Mouse (Mus musculus): ENCODE measurements around the gene Rap1gap2. TPM values are rescaled to one million over a fixed set of nuclear protein-coding genes. Genes with fewer than 3 reads are reported as not detected.
A peak's percentile ranks its signal among the peaks of the same experiment; 100 is the strongest.

Gene Rap1gap2
- polyA plus RNA-seq, 1 experiment from 2014 or later: 5.5 TPM

DNA sequence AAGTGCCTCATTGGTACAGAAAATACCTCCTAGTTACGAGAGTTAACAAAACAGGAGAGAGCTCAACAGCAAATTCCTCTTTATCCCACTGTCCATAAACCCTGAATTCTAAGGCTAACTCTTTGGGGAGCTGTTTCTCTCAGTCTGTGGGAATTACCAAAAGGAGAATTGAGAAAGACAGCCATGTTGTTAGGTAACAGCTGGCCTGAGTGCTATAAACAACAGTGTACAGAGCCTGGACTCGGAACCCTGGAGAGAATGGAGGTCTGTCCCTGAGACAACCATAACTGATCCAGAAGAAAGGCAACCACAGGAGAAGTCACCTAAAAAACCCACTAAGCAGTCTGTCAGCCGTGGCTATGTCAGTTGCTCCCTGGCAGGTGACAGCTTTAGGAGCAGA lies 198.3 kb downstream of the Rap1gap2 start:
- no peak overlapping the region for H3K27ac ChIP-seq (ENCODE audit: low read length)
- no peaks in the 10 kb centered on the region for H3K36me3 ChIP-seq (ENCODE audit: insufficient read depth, low read length)
- WGBS: 70% methylated on average over 3 of the region's 3 CpGs
- H3K9ac ChIP-seq (replicated peaks; ENCODE audit: low read length): no peak overlapping the region
- H3K4me3 ChIP-seq (ENCODE audit: low read length): no peak overlapping the region
- no peak overlapping the region for H3K4me2 ChIP-seq (replicated peaks; ENCODE audit: low read depth, low read length)
- peaks cover 33% of the 10 kb centered on the region for H3K4me1 ChIP-seq (ENCODE audit: insufficient read depth, low read length)
- H3K9me3 ChIP-seq (ENCODE audit: low read length): no peaks in the 10 kb centered on the region
- ATAC-seq (ENCODE audit: low FRiP score, low TSS enrichment): no peak
- H3K27me3 ChIP-seq (ENCODE audit: insufficient read depth, low read length): no peaks in the 10 kb centered on the region

DNA sequence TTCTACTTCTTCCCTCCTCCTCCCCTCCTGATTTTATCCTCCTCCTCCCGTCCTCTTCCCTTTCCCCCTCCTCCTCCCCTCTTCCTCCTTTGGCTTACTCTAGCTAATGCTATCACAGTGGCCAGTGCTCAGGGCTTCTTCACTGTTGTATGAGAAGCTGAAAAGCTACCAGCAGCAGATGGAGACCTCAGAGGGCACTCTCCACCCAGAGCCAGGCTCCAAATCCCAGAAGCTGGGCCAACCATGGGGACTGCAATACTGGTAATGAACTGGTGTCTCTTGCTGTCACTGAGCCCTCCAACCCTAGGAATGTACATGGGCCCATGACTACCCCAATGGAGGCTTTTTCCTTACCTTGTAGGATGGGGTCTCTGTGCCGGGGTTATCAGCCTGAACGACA lies 198.8 kb downstream of the Rap1gap2 start:
- 74% methylated on average over 3 of the region's 3 CpGs for WGBS
- H3K4me1 ChIP-seq (ENCODE audit: insufficient read depth, low read length): peaks cover 33% of the 10 kb centered on the region
- ATAC-seq (ENCODE audit: low FRiP score, low TSS enrichment): no peak
- H3K9me3 ChIP-seq (ENCODE audit: low read length): no peaks in the 10 kb centered on the region
- no peak overlapping the region for H3K4me2 ChIP-seq (replicated peaks; ENCODE audit: low read depth, low read length)
- H3K27ac ChIP-seq (ENCODE audit: low read length): no peak overlapping the region
- H3K4me3 ChIP-seq (ENCODE audit: low read length): no peak overlapping the region
- no peak overlapping the region for H3K9ac ChIP-seq (replicated peaks; ENCODE audit: low read length)
- H3K27me3 ChIP-seq (ENCODE audit: insufficient read depth, low read length): no peaks in the 10 kb centered on the region
- H3K36me3 ChIP-seq (ENCODE audit: insufficient read depth, low read length): no peaks in the 10 kb centered on the region

DNA sequence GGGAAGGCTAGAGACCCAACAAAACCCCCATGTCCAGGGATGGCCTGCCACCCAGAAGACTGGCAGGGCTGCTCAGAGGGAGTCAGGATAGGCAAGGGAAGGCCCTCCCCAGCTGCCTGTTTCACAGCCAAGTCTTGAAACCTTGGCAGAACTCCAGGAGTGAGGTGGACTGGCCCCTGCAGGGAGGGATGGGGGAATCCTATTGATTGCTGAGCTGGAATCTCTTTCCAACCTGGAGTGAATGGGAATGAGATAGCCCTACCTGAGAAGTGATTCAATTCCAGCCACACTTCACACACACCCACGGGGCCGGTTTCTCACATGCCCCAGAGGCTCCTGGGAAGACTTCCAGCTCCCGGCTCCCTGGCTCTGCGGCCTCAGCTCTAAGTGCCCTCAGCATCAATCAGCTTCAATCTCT lies 200.9 kb downstream of the Rap1gap2 start:
- no peaks in the 10 kb centered on the region for H3K36me3 ChIP-seq (ENCODE audit: insufficient read depth, low read length)
- H3K4me2 ChIP-seq (replicated peaks; ENCODE audit: low read depth, low read length): no peak overlapping the region
- WGBS: 43% methylated on average over 4 of the region's 4 CpGs
- no peak overlapping the region for H3K9ac ChIP-seq (replicated peaks; ENCODE audit: low read length)
- H3K4me1 ChIP-seq (ENCODE audit: insufficient read depth, low read length): peaks cover 33% of the 10 kb centered on the region
- H3K9me3 ChIP-seq (ENCODE audit: low read length): no peaks in the 10 kb centered on the region
- H3K27ac ChIP-seq (ENCODE audit: low read length): peak overlapping the region; percentile 54; the same call in 1 of the 2 replicates
- H3K4me3 ChIP-seq (ENCODE audit: low read length): no peak overlapping the region
- H3K27me3 ChIP-seq (ENCODE audit: insufficient read depth, low read length): no peaks in the 10 kb centered on the region
- 0 out of 2 replicates have a peak, but pooled peaks have one; percentile 9 for ATAC-seq (ENCODE audit: low FRiP score, low TSS enrichment)

- H3K27ac ChIP-seq (ENCODE audit: low read length): peak overlapping the region; percentile 54
- no peaks in the 10 kb centered on the region for H3K36me3 ChIP-seq (ENCODE audit: insufficient read depth, low read length)
- peaks cover 33% of the 10 kb centered on the region for H3K4me1 ChIP-seq (ENCODE audit: insufficient read depth, low read length)
- H3K4me2 ChIP-seq (replicated peaks; ENCODE audit: low read depth, low read length): no peak overlapping the region
- no peak overlapping the region for H3K4me3 ChIP-seq (ENCODE audit: low read length)
- peak; percentile 12; the same call in 1 of the 2 replicates for ATAC-seq (ENCODE audit: low FRiP score, low TSS enrichment)
- H3K9me3 ChIP-seq (ENCODE audit: low read length): no peaks in the 10 kb centered on the region
- H3K27me3 ChIP-seq (ENCODE audit: insufficient read depth, low read length): no peaks in the 10 kb centered on the region
- WGBS: 42% methylated on average over 5 of the region's 5 CpGs
- H3K9ac ChIP-seq (replicated peaks; ENCODE audit: low read length): no peak overlapping the region
Observed at GRCm38 (mm10) chr11:74409447-74409754, 201.3 kb downstream of the Rap1gap2 start.

DNA sequence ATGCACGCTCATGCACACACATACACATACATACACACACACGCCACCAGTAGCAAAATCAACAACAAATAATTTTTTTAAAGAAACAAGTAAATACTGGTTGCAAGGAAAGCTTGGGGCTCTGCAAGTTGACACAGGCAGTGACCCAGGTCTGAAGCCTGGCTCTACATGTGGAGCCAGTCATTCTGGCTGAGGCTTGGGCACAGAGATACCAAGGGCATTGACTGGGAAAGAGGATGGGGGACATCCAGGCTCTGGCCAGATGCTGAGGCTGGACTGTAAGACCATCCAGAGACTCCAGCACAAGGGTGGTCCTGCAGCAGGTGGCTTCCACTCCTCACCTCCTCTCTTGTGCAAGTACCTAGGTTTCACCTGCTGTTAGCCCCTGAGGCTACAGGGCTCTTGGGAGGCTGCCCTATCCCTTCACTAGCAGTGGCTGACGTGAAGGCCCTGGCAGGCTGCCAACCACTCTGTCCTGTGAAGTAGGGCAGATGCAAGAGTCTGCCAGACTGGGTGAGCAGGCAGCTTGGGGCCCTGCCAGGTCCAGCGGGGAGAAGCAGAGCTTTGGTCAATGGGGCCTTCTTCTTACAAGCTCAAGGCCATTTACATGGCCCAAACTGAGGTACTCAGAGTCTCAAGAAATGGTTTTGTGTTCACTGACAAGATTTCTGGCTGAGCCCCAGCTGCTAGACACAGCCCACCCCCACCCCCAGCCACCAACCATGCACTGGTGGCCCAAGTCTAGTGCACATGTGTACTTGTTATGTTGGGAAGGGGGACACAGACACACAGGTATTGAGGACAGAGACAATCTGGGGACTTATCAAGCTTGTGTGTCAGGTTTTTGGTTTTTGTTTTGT lies 201.9 kb downstream of the Rap1gap2 start:
- Histone ChIP-seq H3K27ac (ENCODE audit: low read length) (peak overlapping the region; percentile 54), H3K36me3 (ENCODE audit: insufficient read depth, low read length) (no peaks in the 10 kb centered on the region), H3K9me3 (ENCODE audit: low read length) (no peaks in the 10 kb centered on the region), H3K4me1 (ENCODE audit: insufficient read depth, low read length) (peaks cover 33% of the 10 kb centered on the region), H3K9ac (replicated peaks; ENCODE audit: low read length) (no peak overlapping the region), H3K4me3 (ENCODE audit: low read length) (no peak overlapping the region), H3K4me2 (replicated peaks; ENCODE audit: low read depth, low read length) (no peak overlapping the region), H3K27me3 (ENCODE audit: insufficient read depth, low read length) (no peaks in the 10 kb centered on the region)
- WGBS: 44% methylated on average over 4 of the region's 4 CpGs
- peak; percentile 88 for ATAC-seq (ENCODE audit: low FRiP score, low TSS enrichment)

- Histone ChIP-seq H3K36me3 (ENCODE audit: insufficient read depth, low read length) (no peaks in the 10 kb centered on the region), H3K4me2 (replicated peaks; ENCODE audit: low read depth, low read length) (no peak overlapping the region), H3K4me1 (ENCODE audit: insufficient read depth, low read length) (peaks cover 22% of the 10 kb centered on the region), H3K4me3 (ENCODE audit: low read length) (no peak overlapping the region), H3K27ac (ENCODE audit: low read length) (no peak overlapping the region), H3K9ac (replicated peaks; ENCODE audit: low read length) (no peak overlapping the region), H3K27me3 (ENCODE audit: insufficient read depth, low read length) (no peaks in the 10 kb centered on the region), H3K9me3 (ENCODE audit: low read length) (no peaks in the 10 kb centered on the region)
- 72% methylated on average over 7 of the region's 7 CpGs for WGBS
- no peak for ATAC-seq (ENCODE audit: low FRiP score, low TSS enrichment)
Observed at GRCm38 (mm10) chr11:74405201-74405600, 205.5 kb downstream of the Rap1gap2 start.

DNA sequence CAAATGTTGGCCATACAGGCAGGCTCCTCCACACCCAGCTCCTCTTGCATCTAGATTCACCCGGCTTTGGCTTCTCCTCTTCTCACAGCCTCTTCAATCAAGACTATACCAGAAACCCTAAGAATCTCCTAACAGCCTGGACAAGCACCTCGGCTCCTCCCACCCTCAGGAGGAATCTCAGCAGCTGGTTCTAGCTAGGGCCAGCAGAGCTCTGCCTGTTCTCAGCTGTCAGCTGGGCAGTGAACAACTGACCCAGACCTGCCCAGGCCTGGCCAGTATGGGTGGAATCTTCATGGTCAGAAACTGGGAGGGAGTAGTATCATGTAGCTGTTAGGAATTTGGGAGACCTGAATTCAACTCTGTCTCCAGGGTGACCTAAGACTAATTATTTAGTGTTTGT lies 206.5 kb downstream of the Rap1gap2 start:
- WGBS: 47% methylated on average over 2 of the region's 2 CpGs
- H3K36me3 ChIP-seq (ENCODE audit: insufficient read depth, low read length): no peaks in the 10 kb centered on the region
- H3K27ac ChIP-seq (ENCODE audit: low read length): no peak overlapping the region
- no peaks in the 10 kb centered on the region for H3K9me3 ChIP-seq (ENCODE audit: low read length)
- ATAC-seq (ENCODE audit: low FRiP score, low TSS enrichment): no peak
- H3K4me2 ChIP-seq (replicated peaks; ENCODE audit: low read depth, low read length): no peak overlapping the region
- H3K9ac ChIP-seq (replicated peaks; ENCODE audit: low read length): no peak overlapping the region
- peaks cover 15% of the 10 kb centered on the region for H3K4me1 ChIP-seq (ENCODE audit: insufficient read depth, low read length)
- no peak overlapping the region for H3K4me3 ChIP-seq (ENCODE audit: low read length)
- H3K27me3 ChIP-seq (ENCODE audit: insufficient read depth, low read length): no peaks in the 10 kb centered on the region

DNA sequence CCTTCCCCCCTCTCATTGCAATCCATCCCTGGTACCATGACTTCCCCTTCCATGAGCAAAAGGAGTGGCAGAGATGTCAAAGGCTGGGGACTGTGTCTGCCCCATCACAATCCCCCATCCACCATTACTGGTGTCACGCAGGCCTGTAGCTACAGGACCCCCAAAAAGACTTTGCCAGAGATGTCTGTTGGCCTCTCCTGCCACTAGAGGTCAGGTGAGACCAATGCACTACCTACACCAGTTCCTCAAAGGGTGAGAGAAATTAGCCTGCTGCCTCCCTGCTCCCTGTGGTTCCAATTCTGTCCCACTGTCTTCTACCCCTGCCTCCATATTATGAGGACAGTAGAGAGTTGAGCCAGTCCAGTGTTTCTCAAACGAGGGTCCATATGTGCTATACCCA lies 208.6 kb downstream of the Rap1gap2 start:
- H3K4me1 ChIP-seq (ENCODE audit: insufficient read depth, low read length): no peaks in the 10 kb centered on the region
- peak; percentile 33; the same call in 1 of the 2 replicates for ATAC-seq (ENCODE audit: low FRiP score, low TSS enrichment)
- H3K27me3 ChIP-seq (ENCODE audit: insufficient read depth, low read length): no peaks in the 10 kb centered on the region
- H3K4me2 ChIP-seq (replicated peaks; ENCODE audit: low read depth, low read length): no peak overlapping the region
- no peak overlapping the region for H3K27ac ChIP-seq (ENCODE audit: low read length)
- 39% methylated on average over 2 of the region's 2 CpGs for WGBS
- no peak overlapping the region for H3K4me3 ChIP-seq (ENCODE audit: low read length)
- H3K36me3 ChIP-seq (ENCODE audit: insufficient read depth, low read length): no peaks in the 10 kb centered on the region
- no peaks in the 10 kb centered on the region for H3K9me3 ChIP-seq (ENCODE audit: low read length)
- H3K9ac ChIP-seq (replicated peaks; ENCODE audit: low read length): no peak overlapping the region

DNA sequence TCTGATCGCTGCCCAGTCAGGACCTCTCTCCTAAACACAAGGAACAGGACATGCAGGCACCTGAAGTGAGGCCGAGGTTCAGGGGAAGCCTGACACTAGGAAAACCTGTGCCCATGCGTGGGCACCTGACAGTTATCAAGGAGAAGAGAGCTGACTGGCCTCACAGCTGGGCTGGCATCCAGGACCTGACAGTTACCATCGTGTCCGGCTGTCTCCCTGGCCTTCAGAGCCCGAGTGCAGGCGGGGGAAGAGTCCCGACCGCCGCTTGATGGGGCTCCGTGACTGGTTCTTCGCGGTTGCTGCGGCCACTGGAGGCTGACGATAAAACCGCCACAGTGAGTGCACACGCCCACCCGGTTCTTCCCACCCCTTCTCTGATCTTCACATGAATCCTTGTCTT lies 215.1 kb downstream of the Rap1gap2 start:
- no peak for ATAC-seq (ENCODE audit: low FRiP score, low TSS enrichment)
- Histone ChIP-seq H3K4me2 (replicated peaks; ENCODE audit: low read depth, low read length) (no peak overlapping the region), H3K9me3 (ENCODE audit: low read length) (no peaks in the 10 kb centered on the region), H3K27me3 (ENCODE audit: insufficient read depth, low read length) (no peaks in the 10 kb centered on the region), H3K4me1 (ENCODE audit: insufficient read depth, low read length) (no peaks in the 10 kb centered on the region), H3K4me3 (ENCODE audit: low read length) (no peak overlapping the region), H3K9ac (replicated peaks; ENCODE audit: low read length) (no peak overlapping the region), H3K36me3 (ENCODE audit: insufficient read depth, low read length) (no peaks in the 10 kb centered on the region), H3K27ac (ENCODE audit: low read length) (no peak overlapping the region)
- 86% methylated on average over 18 of the region's 18 CpGs for WGBS

- Histone ChIP-seq H3K4me1 (ENCODE audit: insufficient read depth, low read length) (no peaks in the 10 kb centered on the region), H3K36me3 (ENCODE audit: insufficient read depth, low read length) (no peaks in the 10 kb centered on the region), H3K27me3 (ENCODE audit: insufficient read depth, low read length) (no peaks in the 10 kb centered on the region), H3K4me2 (replicated peaks; ENCODE audit: low read depth, low read length) (no peak overlapping the region), H3K9me3 (ENCODE audit: low read length) (no peaks in the 10 kb centered on the region), H3K9ac (replicated peaks; ENCODE audit: low read length) (no peak overlapping the region), H3K27ac (ENCODE audit: low read length) (no peak overlapping the region), H3K4me3 (ENCODE audit: low read length) (no peak overlapping the region)
- WGBS: 79% methylated on average over 5 of the region's 5 CpGs
- no peak for ATAC-seq (ENCODE audit: low FRiP score, low TSS enrichment)
Observed at GRCm38 (mm10) chr11:74393489-74393888, 217.2 kb downstream of the Rap1gap2 start.
